Comparison of ENCODE assay signal across 24 mouse cellular contexts in the genomic region with DNA sequence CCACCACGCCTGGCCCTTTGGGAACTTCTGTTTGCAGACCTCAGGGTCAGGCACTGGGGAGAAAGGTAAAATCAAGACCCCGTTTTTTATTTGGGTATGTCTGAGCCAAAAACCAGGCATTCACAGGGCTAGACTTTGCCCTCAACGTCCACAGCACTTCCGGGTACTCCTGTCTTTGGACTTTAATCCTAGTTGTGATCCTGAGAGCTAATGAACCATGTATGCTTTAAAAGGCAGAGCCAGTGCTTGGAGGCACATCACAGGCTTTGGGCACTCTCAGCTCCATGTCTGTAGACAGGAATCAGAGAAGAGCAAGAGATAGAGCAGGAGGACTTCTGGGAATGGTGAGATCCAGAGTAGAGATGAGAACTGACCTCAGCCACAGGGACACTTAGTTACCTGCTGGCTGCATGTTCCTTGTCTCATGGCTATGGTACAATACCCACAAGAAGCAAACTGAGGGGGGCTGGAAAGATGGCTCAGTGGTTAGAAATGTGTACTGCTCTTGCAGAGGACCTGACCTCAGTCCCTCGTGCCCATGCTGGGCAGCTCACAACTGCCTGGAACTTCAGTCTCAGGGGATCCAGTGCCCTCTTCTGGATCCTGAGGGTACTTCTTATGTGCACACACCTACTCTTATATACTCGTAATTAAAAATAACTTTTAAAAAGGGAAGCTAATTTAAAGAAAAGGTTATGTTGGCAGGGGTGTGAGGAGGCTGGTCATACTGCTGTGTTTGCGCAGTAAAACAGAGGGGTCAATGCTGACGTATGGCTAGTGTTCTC. TPM values are rescaled to one million over a fixed set of nuclear protein-coding genes. Genes with fewer than 3 reads are reported as not detected.
DNase-seq lines count a peak whose midpoint lies in the region; ATAC-seq and TF ChIP-seq lines count a peak whose summit lies in the region.
"Had no signal": no experiment of that assay in that cellular context is flagged by ENCODE, and none has a peak within 500 bp of the region (broad histone marks: within the 10 kb centered on the region; RNA-seq: fewer than 3 reads in every experiment).

No protein-coding gene starts in this region.

- no peak overlapping the region for H3K4me2 ChIP-seq in hindbrain, postnatal 0 days (ENCODE audit: low read depth, low read length)
- H3K4me2 ChIP-seq in hindbrain, embryonic 11.5 days (replicated peaks; ENCODE audit: low read depth, low read length), result no peak overlapping the region
- H3K4me2 ChIP-seq: embryonic facial prominence, embryonic 13.5 days; heart, embryonic 12.5 days; midbrain, embryonic 12.5 days; stomach, embryonic 15.5 days had no signal

- no peaks in the 10 kb centered on the region for H3K9me3 ChIP-seq in hindbrain, postnatal 0 days (ENCODE audit: low read length)
- no peaks in the 10 kb centered on the region for H3K9me3 ChIP-seq in hindbrain, embryonic 11.5 days (ENCODE audit: control insufficient read depth, low read length)
- no peaks in the 10 kb centered on the region for H3K9me3 ChIP-seq in G1E (replicated peaks)
- H3K9me3 ChIP-seq: embryonic facial prominence, embryonic 13.5 days; heart, embryonic 12.5 days; midbrain, embryonic 12.5 days; stomach, embryonic 15.5 days had no signal

- no peak overlapping the region for H3K4me3 ChIP-seq in hindbrain, postnatal 0 days (ENCODE audit: low read length)
- H3K4me3 ChIP-seq in hindbrain, embryonic 11.5 days (ENCODE audit: low read depth, low read length), result no peak overlapping the region
- no peak overlapping the region for H3K4me3 ChIP-seq in left cerebral cortex, adult 2 months
- no peak overlapping the region for H3K4me3 ChIP-seq in G1E (ENCODE audit: low read depth, low read length)
- H3K4me3 ChIP-seq: embryonic facial prominence, embryonic 13.5 days; heart, embryonic 12.5 days; midbrain, embryonic 12.5 days; stomach, embryonic 15.5 days had no signal

- DNase-seq in hindbrain, postnatal 0 days (ENCODE audit: low spot score), result no peak
- no peak for DNase-seq in hindbrain, embryonic 11.5 days (ENCODE audit: low spot score)
- no peak for DNase-seq in left cerebral cortex, adult 2 months (ENCODE audit: extremely low spot score in 1 of 2, low spot score in 2 of 2)
- DNase-seq in left cerebral cortex, postnatal 10 days (ENCODE audit: extremely low spot score in 1 of 2, low spot score in 2 of 2), result no peak
- DNase-seq in 3T3-L1 (ENCODE audit: low read depth, low spot score) (peak; percentile 27), G1E (ENCODE audit: low spot score) (no peak)
- DNase-seq in cerebellum, postnatal 25 days, result no peak
- DNase-seq in cerebellum, adult 9-10 months, result no peak
- DNase-seq: adrenal gland, postnatal 14 days; cerebellum, adult 18-20 months; heart, postnatal 36 days; lung, adult 18-20 months; lung, postnatal 4 days had no signal

- H3K4me1 ChIP-seq in hindbrain, postnatal 0 days (ENCODE audit: insufficient read depth, low read length), result no peaks in the 10 kb centered on the region
- H3K4me1 ChIP-seq in hindbrain, embryonic 11.5 days (replicated peaks; ENCODE audit: control insufficient read depth, insufficient read depth, low read length), result peaks cover 2% of the 10 kb centered on the region; the same call in 1 of the 2 replicates
- peaks cover 8% of the 10 kb centered on the region; the same call in 1 of the 2 replicates for H3K4me1 ChIP-seq in G1E (ENCODE audit: insufficient read depth, low read depth, low read length)
- H3K4me1 ChIP-seq: heart, embryonic 12.5 days; midbrain, embryonic 12.5 days; stomach, embryonic 15.5 days had no signal

- intact Hi-C loops in left cerebral cortex, adult 2 months (cut with DNase I), result no loop called here
- intact Hi-C loops in left cerebral cortex, postnatal 10 days (cut with DNase I), result no loop called here

- ATAC-seq in hindbrain, postnatal 0 days, result no peak
- ATAC-seq in hindbrain, embryonic 11.5 days (ENCODE audit: low FRiP score), result no peak
- ATAC-seq in G1E (ENCODE audit: extremely low read depth, insufficient number of reproducible peaks, low FRiP score, poor library complexity, severe bottlenecking), result no peak
- ATAC-seq: activated CD4-positive, CD25-positive, alpha-beta regulatory T cell, adult 4 months; forebrain, embryonic 16.5 days; hindbrain, embryonic 16.5 days; Patski had no signal

- TF ChIP-seq CTCF in hindbrain, postnatal 0 days (IDR thresholded peaks at IDR 0.05; ENCODE audit: low read depth), result 0 out of 2 replicates have a peak, but pooled peaks have one; percentile 5
- TF ChIP-seq CTCF in left cerebral cortex, adult 2 months (IDR thresholded peaks at IDR 0.05), result peak; percentile 3
- TF ChIP-seq CTCF in G1E (IDR thresholded peaks at IDR 0.05; ENCODE audit: low read depth, low read length), result 0 out of 2 replicates have a peak, but pooled peaks have one; percentile 10

- H3K27me3 ChIP-seq in hindbrain, postnatal 0 days (ENCODE audit: insufficient read depth, low read length), result 0 out of 2 replicates have a peak, but pooled peaks cover 3% of the 10 kb centered on the region
- peaks cover 5% of the 10 kb centered on the region; the same call in 1 of the 2 replicates for H3K27me3 ChIP-seq in hindbrain, embryonic 11.5 days (ENCODE audit: control insufficient read depth, insufficient read depth, low read length)
- H3K27me3 ChIP-seq in G1E (ENCODE audit: insufficient read depth, low read length), result peaks cover 20% of the 10 kb centered on the region

- no peak overlapping the region for H3K9ac ChIP-seq in hindbrain, postnatal 0 days (replicated peaks; ENCODE audit: low read length)
- no peak overlapping the region for H3K9ac ChIP-seq in hindbrain, embryonic 11.5 days (ENCODE audit: low read depth, low read length)
- H3K9ac ChIP-seq: embryonic facial prominence, embryonic 13.5 days; heart, embryonic 12.5 days; midbrain, embryonic 12.5 days; stomach, embryonic 15.5 days had no signal

- H3K36me3 ChIP-seq in hindbrain, postnatal 0 days (ENCODE audit: insufficient read depth, low read length), result no peaks in the 10 kb centered on the region
- H3K36me3 ChIP-seq in hindbrain, embryonic 11.5 days (ENCODE audit: control insufficient read depth, insufficient read depth, low read length), result no peaks in the 10 kb centered on the region
- no peaks in the 10 kb centered on the region for H3K36me3 ChIP-seq in G1E (replicated peaks)
- H3K36me3 ChIP-seq: embryonic facial prominence, embryonic 13.5 days; heart, embryonic 12.5 days; midbrain, embryonic 12.5 days; stomach, embryonic 15.5 days had no signal

- WGBS in hindbrain, postnatal 0 days, result 80% methylated on average over 8 of the region's 8 CpGs
- WGBS in hindbrain, embryonic 11.5 days, result 79% methylated on average over 8 of the region's 8 CpGs

- no peak overlapping the region for H3K27ac ChIP-seq in hindbrain, postnatal 0 days
- H3K27ac ChIP-seq in hindbrain, embryonic 11.5 days (ENCODE audit: low read depth, low read length), result no peak overlapping the region
- no peak overlapping the region for H3K27ac ChIP-seq in left cerebral cortex, adult 2 months
- H3K27ac ChIP-seq: embryonic facial prominence, embryonic 13.5 days; midbrain, embryonic 12.5 days; stomach, embryonic 15.5 days had no signal

RNA-seq across cellular contexts. Expression of a gene that starts 25.6 kb away (rescaled TPM):
- total RNA-seq in hindbrain, postnatal 0 days (2014; rRNA removed), result 1.7 and 2.8 TPM in 2 replicates
- polyA plus RNA-seq in hindbrain, postnatal 0 days (2015; fragmentation: Nextera tagmentation; extraction: Ambion mirVana), result 2.6 and 3.2 TPM in 2 replicates
- 2.9 and 3.9 TPM in 2 replicates for polyA plus RNA-seq in hindbrain, embryonic 11.5 days (2014; fragmentation: Nextera tagmentation; extraction: Ambion mirVana)
- total RNA-seq in left cerebral cortex, adult 2 months (2021), result 1 to 10 TPM; 4.3 to 5.5 TPM
- total RNA-seq in left cerebral cortex, postnatal 10 days (2021), result 1 to 10 TPM; 1.6 to 2.0 TPM
- 0.60 TPM in 1 of 2 replicates, not detected in the other for total RNA-seq in G1E (2014; fragmentation: Nextera tagmentation)
- 0.35 and 0.49 TPM in 2 replicates for total RNA-seq in G1E (2017)
- polyA plus RNA-seq in G1E (2012), result 0.39 and 0.41 TPM in 2 replicates

RNA-seq across cellular contexts. Expression of a gene that starts 49.8 kb away (rescaled TPM):
- total RNA-seq in hindbrain, postnatal 0 days (2014; rRNA removed), result 0.61 and 1.2 TPM in 2 replicates
- 0.61 and 0.93 TPM in 2 replicates for polyA plus RNA-seq in hindbrain, postnatal 0 days (2015; fragmentation: Nextera tagmentation; extraction: Ambion mirVana)
- polyA plus RNA-seq in hindbrain, embryonic 11.5 days (2014; fragmentation: Nextera tagmentation; extraction: Ambion mirVana), result 2.2 and 4.0 TPM in 2 replicates
- not detected for total RNA-seq in left cerebral cortex, adult 2 months (2021)
- total RNA-seq in left cerebral cortex, postnatal 10 days (2021), result not detected
- total RNA-seq in G1E (2014; fragmentation: Nextera tagmentation) (not detected in 2 replicates), G1E (2017) (0.06 and 0.16 TPM in 2 replicates)
- not detected in 2 replicates for polyA plus RNA-seq in G1E (2012)
- total RNA-seq: common myeloid progenitor, adult 5-6 weeks; heart, postnatal 36 days; layer of hippocampus, adult 18-20 months had no signal
- polyA plus RNA-seq: activated CD4-positive, CD25-positive, alpha-beta regulatory T cell, adult 4 months; C2C12; forebrain, embryonic 16.5 days; Patski had no signal

RNA-seq across cellular contexts. Expression of a gene that starts 53.4 kb away (rescaled TPM):
- 63.9 and 76.9 TPM in 2 replicates for total RNA-seq in hindbrain, postnatal 0 days (2014; rRNA removed)
- polyA plus RNA-seq in hindbrain, postnatal 0 days (2015; fragmentation: Nextera tagmentation; extraction: Ambion mirVana), result 64.4 and 77.3 TPM in 2 replicates
- polyA plus RNA-seq in hindbrain, embryonic 11.5 days (2014; fragmentation: Nextera tagmentation; extraction: Ambion mirVana), result 22.7 and 23.8 TPM in 2 replicates
- total RNA-seq in left cerebral cortex, adult 2 months (2021), result 100 to 1,000 TPM; 120 to 125 TPM
- 100 to 1,000 TPM; 116 to 122 TPM for total RNA-seq in left cerebral cortex, postnatal 10 days (2021)
- total RNA-seq in G1E (2014; fragmentation: Nextera tagmentation), result 26.1 and 34.6 TPM in 2 replicates
- 7.4 TPM in 2 replicates for total RNA-seq in G1E (2017)
- 4.4 and 6.7 TPM in 2 replicates for polyA plus RNA-seq in G1E (2012)

RNA-seq across cellular contexts. Expression of a gene that starts 55.2 kb away (rescaled TPM):
- 4.8 and 7.7 TPM in 2 replicates for total RNA-seq in hindbrain, postnatal 0 days (2014; rRNA removed)
- polyA plus RNA-seq in hindbrain, postnatal 0 days (2015; fragmentation: Nextera tagmentation; extraction: Ambion mirVana), result 1.9 and 2.5 TPM in 2 replicates
- polyA plus RNA-seq in hindbrain, embryonic 11.5 days (2014; fragmentation: Nextera tagmentation; extraction: Ambion mirVana), result 0.62 TPM in 1 of 2 replicates, not detected in the other
- total RNA-seq in left cerebral cortex, adult 2 months (2021), result 1 to 10 TPM; 5.2 to 6.1 TPM
- total RNA-seq in left cerebral cortex, postnatal 10 days (2021), result 1 to 10 TPM; 4.1 to 4.7 TPM
- total RNA-seq in G1E (2014; fragmentation: Nextera tagmentation) (not detected in 2 replicates), G1E (2017) (0.05 TPM in 1 of 2 replicates, not detected in the other)
- 0.02 and 0.04 TPM in 2 replicates for polyA plus RNA-seq in G1E (2012)
- total RNA-seq: adrenal gland, postnatal 14 days had no signal
